Mouse (Mus musculus): ENCODE results near the gene Batf3.

Batf3 gene

GRCm38 (mm10) chr1:191097802-191098747 is at the start of gene Batf3:
Gene Batf3, plus strand, starts transcription at chr1:191097847.
- no peak for DNase-seq (ENCODE audit: low spot score)

GRCm38 (mm10) chr1:191053555-191053954 is 44.1 kb upstream of the Batf3 start:
- no peak for DNase-seq (ENCODE audit: low spot score)

- no peak for DNase-seq (ENCODE audit: low spot score)
Measured at GRCm38 (mm10) chr1:191054870-191055532, 42.6 kb upstream of the Batf3 start.

GRCm38 (mm10) chr1:191055533-191055873 is 42.1 kb upstream of the Batf3 start:
- DNase-seq (ENCODE audit: low spot score) = no peak

- no peak for DNase-seq (ENCODE audit: low spot score)
Measured at GRCm38 (mm10) chr1:191057461-191057860, 40.2 kb upstream of the Batf3 start.

GRCm38 (mm10) chr1:191062241-191062780 is 35.3 kb upstream of the Batf3 start:
- DNase-seq (ENCODE audit: low spot score) = no peak

GRCm38 (mm10) chr1:191062781-191063485 is 34.7 kb upstream of the Batf3 start, which contains the start of the genes Tatdn3 and Nsl1:
Gene Tatdn3, minus strand, starts transcription at chr1:191062932.
Gene Nsl1, plus strand, starts transcription at chr1:191063012.
- DNase-seq (ENCODE audit: low spot score) = peak; percentile 94

- no peak for DNase-seq (ENCODE audit: low spot score)
Measured at GRCm38 (mm10) chr1:191063700-191064099, 33.9 kb upstream of the Batf3 start.

- no peak for DNase-seq (ENCODE audit: low spot score)
Measured at GRCm38 (mm10) chr1:191064535-191064934, 33.1 kb upstream of the Batf3 start.

- DNase-seq (ENCODE audit: low spot score) = no peak
Measured at GRCm38 (mm10) chr1:191065188-191065587, 32.5 kb upstream of the Batf3 start.

GRCm38 (mm10) chr1:191068377-191068776 is 29.3 kb upstream of the Batf3 start:
- DNase-seq (ENCODE audit: low spot score) = no peak

- DNase-seq (ENCODE audit: low spot score) = no peak
Measured at GRCm38 (mm10) chr1:191070259-191070658, 27.4 kb upstream of the Batf3 start.

- no peak for DNase-seq (ENCODE audit: low spot score)
Measured at GRCm38 (mm10) chr1:191071613-191072012, 26.0 kb upstream of the Batf3 start.

GRCm38 (mm10) chr1:191072329-191072913 is 25.2 kb upstream of the Batf3 start:
- DNase-seq (ENCODE audit: low spot score) = no peak

GRCm38 (mm10) chr1:191073001-191073400 is 24.6 kb upstream of the Batf3 start:
- no peak for DNase-seq (ENCODE audit: low spot score)

- DNase-seq (ENCODE audit: low spot score) = no peak
Measured at GRCm38 (mm10) chr1:191073486-191073885, 24.2 kb upstream of the Batf3 start.

GRCm38 (mm10) chr1:191075199-191075883 is 22.3 kb upstream of the Batf3 start:
- no peak for DNase-seq (ENCODE audit: low spot score)

GRCm38 (mm10) chr1:191083230-191083629 is 14.4 kb upstream of the Batf3 start:
- no peak for DNase-seq (ENCODE audit: low spot score)

GRCm38 (mm10) chr1:191084951-191085559 is 12.6 kb upstream of the Batf3 start:
- no peak for DNase-seq (ENCODE audit: low spot score)

GRCm38 (mm10) chr1:191085597-191085996 is 12.1 kb upstream of the Batf3 start:
- no peak for DNase-seq (ENCODE audit: low spot score)

Measured in ovary, postnatal 10 days (tissue).